Mouse (Mus musculus) C2C12 (cell line): Measurements from ENCODE around the gene Smpd2. TPM values are rescaled to one million over a fixed set of nuclear protein-coding genes. Genes with fewer than 3 reads are reported as not detected.
A peak's percentile ranks its signal among the peaks of the same experiment; 100 is the strongest.

Experiments
- H3K27me3 ChIP-seq: one replicate; pipeline ENCODE4 v1.6.1; 2011; ENCODE audit not compliant: control insufficient read depth, insufficient read depth, insufficient read length
- H3K36me3 ChIP-seq: one replicate; pipeline ENCODE4 v1.6.1; 2011; ENCODE audit not compliant: control insufficient read depth, insufficient read depth
- H3K4me3 ChIP-seq: one replicate; pipeline ENCODE4 v1.5.1; 2011; ENCODE audit warnings: mild to moderate bottlenecking, control low read depth; ENCODE audit not compliant: poor library complexity, insufficient read depth, severe bottlenecking
- H3K79me2 ChIP-seq: one replicate; pipeline ENCODE4 v1.6.1; 2011; ENCODE audit not compliant: control insufficient read depth, insufficient read depth
- H3K79me3 ChIP-seq: one replicate; pipeline ENCODE4 v1.6.1; 2011; ENCODE audit warnings: low read depth, control low read depth
- H3ac ChIP-seq: one replicate; pipeline ENCODE3; 2011; ENCODE audit warnings: low read depth; ENCODE audit not compliant: control insufficient read depth, insufficient read length
- CEBPB ChIP-seq: IDR thresholded peaks from one replicate; pipeline ENCODE4 v1.6.1; 2011; ENCODE audit warnings: low read depth, mild to moderate bottlenecking, control low read depth, moderate library complexity
- CTCF ChIP-seq: IDR thresholded peaks from one replicate; pipeline ENCODE4 v1.5.1; 2011; ENCODE audit not compliant: control insufficient read depth, insufficient read depth, insufficient read length
- FOSL1 ChIP-seq: IDR thresholded peaks from one replicate; pipeline ENCODE4 v1.8.0; 2011; ENCODE audit warnings: mild to moderate bottlenecking, low read length; ENCODE audit not compliant: poor library complexity, insufficient read depth, severe bottlenecking
- MAX ChIP-seq: IDR thresholded peaks from one replicate; pipeline ENCODE4 v1.6.1; 2011; ENCODE audit warnings: mild to moderate bottlenecking, control low read depth
- MYOD1 ChIP-seq: IDR thresholded peaks from one replicate; pipeline ENCODE4 v1.6.1; 2011; ENCODE audit warnings: low read depth; ENCODE audit not compliant: control insufficient read depth, insufficient read length
- MYOG ChIP-seq: IDR thresholded peaks from one replicate; pipeline ENCODE4 v1.6.1; 2011; ENCODE audit not compliant: control insufficient read depth, insufficient read length; ENCODE audit errors: extremely low read depth
- USF1 ChIP-seq: IDR thresholded peaks from one replicate; pipeline ENCODE4 v1.6.1; 2011; ENCODE audit warnings: low read depth, mild to moderate bottlenecking, control low read depth, moderate library complexity
- polyA plus RNA-seq: library from polyadenylated mRNA; unstranded; fragments of >200 nt; fragmentation: generic; extraction: Trizol; gene quantifications from one replicate; pipeline ENCODE4 v1.2.1, GENCODE M21; 2012; ENCODE audit warnings: missing spikeins

The Smpd2 gene
- polyA plus RNA-seq, 1 experiment = 20.7 TPM

DNA sequence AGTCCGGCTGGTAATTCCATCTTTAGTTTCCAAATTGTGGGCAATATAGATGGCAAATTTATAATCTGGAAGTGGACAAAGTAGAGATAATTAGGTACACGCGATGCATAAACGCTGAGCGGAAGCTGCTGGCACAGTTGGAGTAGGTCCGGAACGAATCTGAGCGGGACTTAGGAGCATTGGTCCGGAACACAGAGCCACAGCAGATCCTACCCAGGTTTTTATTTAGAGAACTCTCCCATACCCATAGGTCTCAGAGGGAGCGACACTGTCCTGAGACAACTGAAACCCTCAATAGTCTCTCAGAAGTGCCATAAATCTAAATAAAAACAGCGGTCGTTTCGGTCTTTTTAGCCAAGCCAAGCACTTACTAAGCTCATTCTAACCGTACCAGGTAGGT lies 40.5 kb downstream of the Smpd2 start:
- H3K4me3 ChIP-seq = peak overlapping the region; percentile 82
- H3ac ChIP-seq = peak overlapping the region; percentile 3
- H3K79me3 ChIP-seq = peaks cover 8% of the 10 kb centered on the region
- TF ChIP-seq MAX = no peak
- no peak for TF ChIP-seq CTCF
- TF ChIP-seq CEBPB = no peak
- no peak for TF ChIP-seq FOSL1
- TF ChIP-seq MYOG = no peak
- TF ChIP-seq USF1 = no peak
- TF ChIP-seq MYOD1 = no peak
- no peaks in the 10 kb centered on the region for H3K36me3 ChIP-seq
- H3K27me3 ChIP-seq = peaks cover 6% of the 10 kb centered on the region
- H3K79me2 ChIP-seq = peaks cover 21% of the 10 kb centered on the region

DNA sequence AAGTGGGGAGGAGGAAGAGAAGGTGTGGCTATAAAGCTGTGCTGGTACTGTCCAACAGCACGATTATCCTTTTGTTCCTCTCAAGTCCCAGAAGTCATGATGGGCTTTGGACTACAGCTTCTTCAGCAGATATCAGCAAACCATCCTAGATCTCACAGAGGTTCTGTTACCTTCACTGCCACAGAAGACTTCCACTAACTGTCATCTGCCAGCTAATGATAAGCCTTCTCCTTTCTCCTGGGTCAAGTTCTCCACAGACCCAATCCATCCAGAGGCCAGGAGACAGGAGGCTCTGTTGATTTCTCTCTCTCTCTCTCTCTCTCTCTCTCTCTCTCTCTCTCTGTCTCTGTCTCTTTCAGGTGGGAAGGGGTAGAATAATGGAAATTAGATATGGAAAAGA lies 42.0 kb downstream of the Smpd2 start:
- Histone ChIP-seq H3K27me3 (peaks cover 6% of the 10 kb centered on the region), H3K79me3 (peaks cover 8% of the 10 kb centered on the region), H3ac (no peak overlapping the region), H3K36me3 (no peaks in the 10 kb centered on the region), H3K4me3 (no peak overlapping the region), H3K79me2 (peaks cover 21% of the 10 kb centered on the region)
- TF ChIP-seq CEBPB = no peak
- no peak for TF ChIP-seq MAX
- no peak for TF ChIP-seq MYOG
- TF ChIP-seq MYOD1 = no peak

Other genes starting within 250 kb of the Smpd2 start
- gene Fig4, start 187.1 kb downstream of the Smpd2 start, polyA plus RNA-seq = 7.8 TPM
- gene Ak9, start 186.4 kb downstream of the Smpd2 start, polyA plus RNA-seq = not detected
- 5.7 TPM for gene Zbtb24, start 40.0 kb downstream of the Smpd2 start, polyA plus RNA-seq
- 27.7 TPM for gene Mical1, start 14.1 kb downstream of the Smpd2 start, polyA plus RNA-seq
- gene Ppil6, start 70 bp upstream of the Smpd2 start, polyA plus RNA-seq = 0.08 TPM
- 53.2 TPM for gene Cd164, start 29.0 kb upstream of the Smpd2 start, polyA plus RNA-seq
- gene Ccdc162, start 226.3 kb upstream of the Smpd2 start, polyA plus RNA-seq = 0.13 TPM